Mouse (Mus musculus) heart, adult 11 months (tissue): ENCODE results near the gene Nde1.
"Not testable (repeated sequence)": the region's sequence is repeated elsewhere in the genome, so short reads cannot be mapped to it uniquely, and the experiment has no call there.

Source experiments
- DNase-seq: peaks from one replicate; pipeline ENCODE4 v3.0.0; 2022

Nde1 gene

GRCm38 (mm10) chr16:14162988-14163416 lies at the start of gene Nde1, which contains the start of gene Marf1:
Nde1 (plus strand) TSS chr16:14163275.
Marf1 (minus strand) TSS chr16:14163351.
- peak; percentile 100 for DNase-seq

GRCm38 (mm10) chr16:14117299-14117698 lies 45.8 kb upstream of the Nde1 start:
- no peak for DNase-seq

- no peak for DNase-seq
These were observed 42.1 kb upstream of the Nde1 start for GRCm38 (mm10) chr16:14120941-14121340.

DNA sequence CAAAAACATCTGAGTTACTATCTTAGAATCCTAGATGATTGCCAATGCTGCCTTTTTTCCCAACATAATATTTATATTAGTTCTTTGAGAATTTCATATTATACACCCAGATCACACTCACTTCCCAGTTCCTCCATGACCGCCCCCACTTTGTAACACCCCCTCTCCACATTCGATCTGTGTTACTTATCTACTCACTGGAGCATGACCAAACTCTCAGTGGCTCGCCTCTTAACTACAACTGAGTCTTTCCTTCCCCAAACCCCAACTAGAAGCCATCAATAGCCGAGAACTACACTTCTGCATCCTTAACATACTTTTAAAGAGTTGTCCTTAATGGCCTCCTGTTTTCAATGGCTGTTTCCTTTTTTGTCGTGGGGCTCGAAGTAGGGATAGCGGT lies 41.5 kb upstream of the Nde1 start:
- no peak for DNase-seq

DNA sequence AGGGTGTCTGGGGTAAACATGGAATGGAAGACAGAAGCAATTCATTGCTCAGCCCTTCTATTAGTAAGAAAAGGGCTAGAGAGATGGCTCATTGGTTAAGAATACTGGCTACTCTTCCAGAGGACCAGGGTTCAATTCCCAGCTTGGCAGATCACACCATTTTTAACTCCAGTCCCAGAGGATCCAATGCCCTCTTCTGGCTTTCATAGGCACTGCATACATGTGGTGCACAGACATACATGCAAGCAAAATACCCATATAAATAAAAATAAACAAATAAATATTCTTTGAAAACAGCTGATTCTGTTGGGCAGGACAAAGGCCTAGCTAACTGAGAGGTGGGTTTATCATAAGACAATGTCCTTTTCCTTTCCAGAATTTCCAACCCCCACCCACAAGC lies 40.5 kb upstream of the Nde1 start:
- DNase-seq: no peak

DNA sequence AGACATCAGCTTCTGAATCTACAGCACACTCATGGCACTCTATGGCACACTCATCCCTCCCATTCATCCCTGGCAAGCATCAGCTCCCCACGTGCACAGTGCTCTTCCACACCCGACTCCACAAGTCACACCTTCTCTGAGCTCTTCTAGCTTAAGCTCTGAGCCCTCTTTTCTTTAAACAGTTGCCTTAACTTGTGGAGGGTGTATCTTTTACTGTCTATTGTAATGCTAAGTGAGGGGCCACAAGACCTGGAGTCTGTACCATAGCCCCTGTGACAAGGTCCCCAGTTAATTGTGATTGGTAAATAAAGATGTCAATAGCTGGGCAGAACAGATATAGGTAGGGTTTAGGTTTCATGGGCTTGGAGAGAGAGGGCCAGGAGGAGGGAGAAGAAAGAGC lies 39.2 kb upstream of the Nde1 start:
- peak; percentile 41 for DNase-seq

GRCm38 (mm10) chr16:14124709-14125108 lies 38.4 kb upstream of the Nde1 start:
- peak; percentile 76 for DNase-seq

DNA sequence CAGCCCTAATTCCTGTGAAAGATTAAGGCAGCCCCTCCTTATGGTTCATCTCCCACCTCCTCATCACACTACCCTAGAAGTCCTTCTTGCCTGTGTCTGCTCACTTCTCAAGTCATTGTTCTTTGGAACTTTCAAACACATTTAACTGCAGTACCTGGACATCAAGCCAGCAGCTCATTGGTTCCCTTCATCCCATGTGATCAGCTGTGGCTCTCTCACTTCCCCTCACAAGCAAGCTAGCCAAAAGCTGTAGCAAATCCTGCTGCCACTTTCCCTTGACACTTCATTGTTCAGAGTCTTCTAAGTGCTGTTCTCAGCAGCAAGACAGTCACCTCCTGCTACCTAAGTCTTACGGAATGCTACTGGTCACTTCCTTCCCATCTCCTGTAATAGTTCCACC lies 37.8 kb upstream of the Nde1 start:
- DNase-seq: peak; percentile 88

DNA sequence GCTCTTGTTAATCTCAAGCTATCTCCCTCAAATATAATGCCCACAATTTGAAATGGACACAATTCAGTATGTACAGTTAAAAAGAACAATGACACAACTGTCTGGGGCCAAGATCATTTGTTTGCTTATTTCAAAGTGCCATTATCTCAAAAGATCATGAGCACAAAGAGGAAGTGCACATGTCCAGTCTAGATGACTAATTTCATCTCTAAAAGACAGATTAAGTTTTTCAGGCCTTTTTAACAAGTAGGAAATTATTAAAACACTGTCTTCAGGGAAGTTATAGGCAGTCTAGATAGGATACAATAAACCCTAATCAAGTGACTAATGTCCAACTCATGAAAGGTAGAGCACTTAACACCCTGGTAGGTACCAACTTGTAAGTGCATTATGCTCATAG lies 34.1 kb upstream of the Nde1 start:
- no peak for DNase-seq

DNA sequence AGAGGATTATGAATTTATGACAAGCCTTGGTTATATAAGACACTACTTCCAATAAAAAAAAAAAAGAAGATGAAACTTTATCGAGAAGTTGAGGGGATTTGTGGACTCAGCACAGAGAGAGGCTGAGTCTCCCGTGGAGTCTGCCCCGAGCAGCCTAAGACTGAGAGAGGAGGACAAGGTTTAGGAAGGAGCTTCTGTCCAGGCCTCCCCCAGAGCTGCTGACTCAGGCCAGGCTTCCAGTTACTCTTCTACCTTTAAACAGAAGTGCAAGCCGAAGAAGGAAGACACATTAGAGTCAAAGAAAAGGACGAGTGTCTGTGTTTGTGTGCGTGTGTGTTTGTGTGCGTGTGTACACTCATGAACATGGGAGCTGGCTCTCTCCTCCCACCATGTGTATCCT lies 32.3 kb upstream of the Nde1 start:
- DNase-seq: no peak

DNA sequence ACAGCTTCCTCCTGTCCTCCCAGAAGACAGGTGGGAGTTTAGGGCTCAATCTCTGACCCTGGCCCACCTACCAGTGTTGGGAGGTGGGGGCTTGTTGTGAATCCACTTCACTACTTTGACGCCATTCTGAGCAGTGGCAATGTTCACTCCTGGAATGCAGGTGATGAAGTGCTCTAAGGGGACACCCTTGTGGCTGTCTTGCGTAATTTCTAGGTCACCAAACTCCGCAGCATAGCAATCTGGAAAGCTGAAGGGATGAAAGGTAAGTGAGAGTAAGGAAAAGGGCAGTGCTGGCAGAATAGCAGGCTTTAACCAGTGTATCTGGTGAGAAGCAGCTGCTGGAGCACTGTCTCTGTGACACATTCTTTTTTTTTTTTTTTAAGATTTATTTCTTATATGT lies 31.7 kb upstream of the Nde1 start:
- DNase-seq: no peak

DNA sequence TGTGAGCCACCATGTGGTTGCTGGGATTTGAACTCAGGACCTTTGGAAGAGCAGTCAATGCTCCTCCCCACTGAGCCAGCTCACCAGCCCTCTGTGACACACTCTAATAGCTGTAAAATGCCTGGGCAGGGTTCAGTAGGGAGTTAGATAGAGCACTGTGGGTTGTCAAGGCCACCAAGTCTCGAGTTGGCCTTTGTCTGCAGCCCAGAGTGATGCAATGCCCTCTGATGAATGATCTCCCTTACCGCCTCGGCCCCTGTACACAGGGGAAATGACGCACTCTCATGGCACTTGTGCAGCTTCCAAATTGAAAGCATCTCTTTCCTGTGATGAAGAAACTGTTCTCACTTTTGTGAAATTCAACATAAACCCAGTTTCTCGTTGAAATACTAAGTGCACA lies 31.2 kb upstream of the Nde1 start:
- DNase-seq: no peak

DNA sequence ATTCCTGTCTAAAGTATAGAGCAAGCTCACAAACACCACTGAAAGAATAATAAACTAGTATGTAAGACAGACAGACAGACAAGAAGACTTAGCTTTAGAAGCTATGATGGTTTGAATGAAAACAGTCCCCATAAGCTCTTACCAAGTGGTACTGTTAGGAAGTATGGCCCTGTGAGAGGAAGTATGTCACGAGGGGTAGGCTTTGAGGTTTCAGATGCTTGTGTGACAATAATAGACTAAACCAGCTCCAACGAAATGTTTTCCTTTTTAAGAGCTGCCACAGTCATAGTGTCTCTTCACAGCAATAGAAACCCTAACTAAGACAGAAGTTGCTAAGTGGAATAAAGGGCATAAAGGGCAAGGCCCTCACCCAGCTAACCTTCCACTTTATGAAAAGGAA lies 28.1 kb upstream of the Nde1 start:
- no peak for DNase-seq

DNA sequence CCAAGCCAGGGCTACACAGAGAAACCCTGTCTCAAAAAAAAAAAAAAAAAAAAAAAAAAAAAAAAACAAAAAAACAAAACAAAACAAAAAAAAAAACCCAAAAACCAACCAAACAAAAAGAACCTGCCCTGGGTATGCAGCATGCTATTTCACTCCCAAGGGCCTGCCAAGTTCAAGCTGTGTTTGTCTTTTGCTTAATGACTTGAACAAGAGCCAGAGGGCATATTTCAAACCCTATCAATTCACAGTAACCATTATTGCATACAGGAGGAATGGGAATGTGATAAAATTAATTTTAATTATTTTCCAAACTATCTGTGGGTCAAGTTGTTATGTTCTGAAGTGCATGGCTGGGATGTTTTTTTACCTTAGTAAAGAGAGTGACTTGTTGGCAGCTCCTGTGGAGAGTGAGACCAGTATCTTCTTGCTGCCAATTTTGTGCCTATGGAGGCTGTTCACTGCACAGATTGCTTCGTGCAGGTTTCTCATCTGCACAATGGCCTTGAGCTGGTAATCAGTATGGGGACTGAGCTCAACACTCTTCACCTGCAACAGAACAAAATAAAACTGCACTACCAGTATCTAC lies 25.0 kb upstream of the Nde1 start:
- no peak for DNase-seq

GRCm38 (mm10) chr16:14139106-14139505 lies 24.0 kb upstream of the Nde1 start:
- no peak for DNase-seq

GRCm38 (mm10) chr16:14143298-14143697 lies 19.8 kb upstream of the Nde1 start:
- DNase-seq: no peak

- no peak for DNase-seq
These were observed 15.4 kb upstream of the Nde1 start for GRCm38 (mm10) chr16:14147712-14148111.

DNA sequence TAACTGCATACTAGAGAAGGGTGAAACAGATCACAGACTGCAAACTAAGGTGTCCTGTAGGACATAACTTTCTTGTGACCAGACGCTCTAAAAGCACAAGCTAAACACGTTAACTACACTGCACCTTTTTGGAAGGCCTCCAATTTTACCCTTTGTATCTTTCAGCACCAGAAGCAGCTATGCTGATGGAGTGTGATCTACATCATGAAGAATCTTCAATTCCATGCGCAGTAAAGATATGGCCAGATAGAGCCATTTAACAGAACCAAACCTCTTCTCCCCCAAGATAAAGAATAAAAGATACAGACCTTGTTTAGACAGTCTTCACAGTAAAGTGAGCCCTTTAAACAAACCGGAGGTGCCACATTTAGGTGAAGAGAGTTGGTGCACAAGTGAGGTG lies 11.4 kb upstream of the Nde1 start:
- DNase-seq: no peak

- DNase-seq: not testable (repeated sequence)
These were observed 7.4 kb upstream of the Nde1 start for GRCm38 (mm10) chr16:14155638-14156037.

DNA sequence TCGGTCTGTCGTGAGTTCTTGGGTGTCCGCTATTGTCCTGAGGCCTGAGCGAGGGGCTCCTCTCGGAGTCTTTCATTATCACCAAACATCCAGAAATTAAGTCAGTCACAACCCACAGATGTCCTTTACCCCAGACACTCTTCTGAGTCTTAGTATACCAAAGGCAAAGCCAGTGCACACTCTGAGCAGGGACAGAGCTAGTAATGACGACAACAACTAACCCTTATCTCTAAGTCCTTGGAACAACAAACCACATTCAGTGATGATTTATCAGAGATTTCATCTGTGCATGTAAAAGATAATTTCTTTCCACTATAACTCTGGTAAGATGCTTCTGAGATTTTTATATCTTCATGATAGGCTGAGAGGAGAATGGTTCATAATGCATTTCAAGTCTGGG lies 6.8 kb upstream of the Nde1 start:
- no peak for DNase-seq

- DNase-seq: no peak
These were observed 4.5 kb upstream of the Nde1 start for GRCm38 (mm10) chr16:14158536-14158935.

- peak; percentile 100 for DNase-seq
These were observed 3.9 kb upstream of the Nde1 start for GRCm38 (mm10) chr16:14158936-14159745.

- DNase-seq: no peak
These were observed 3.3 kb upstream of the Nde1 start for GRCm38 (mm10) chr16:14159746-14160131.

DNA sequence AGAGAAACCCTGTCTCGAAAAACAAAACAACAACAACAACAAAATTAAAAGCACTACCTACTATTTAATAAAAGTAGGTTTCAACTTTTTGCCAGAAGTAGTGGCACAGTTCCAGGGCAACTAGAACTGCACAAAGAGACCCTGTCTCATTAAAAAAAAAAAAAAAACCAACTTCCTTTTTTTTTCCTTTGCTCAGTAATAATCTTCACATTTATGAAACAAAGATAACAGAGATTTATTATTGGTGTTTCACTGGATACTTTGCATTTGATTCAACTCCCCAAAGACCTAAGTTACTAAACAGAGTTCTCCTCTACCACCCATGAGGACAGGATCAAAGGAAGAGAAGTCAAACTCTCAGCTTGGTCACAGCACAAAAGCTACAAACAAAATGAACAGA lies 2.1 kb upstream of the Nde1 start:
- DNase-seq: no peak

DNA sequence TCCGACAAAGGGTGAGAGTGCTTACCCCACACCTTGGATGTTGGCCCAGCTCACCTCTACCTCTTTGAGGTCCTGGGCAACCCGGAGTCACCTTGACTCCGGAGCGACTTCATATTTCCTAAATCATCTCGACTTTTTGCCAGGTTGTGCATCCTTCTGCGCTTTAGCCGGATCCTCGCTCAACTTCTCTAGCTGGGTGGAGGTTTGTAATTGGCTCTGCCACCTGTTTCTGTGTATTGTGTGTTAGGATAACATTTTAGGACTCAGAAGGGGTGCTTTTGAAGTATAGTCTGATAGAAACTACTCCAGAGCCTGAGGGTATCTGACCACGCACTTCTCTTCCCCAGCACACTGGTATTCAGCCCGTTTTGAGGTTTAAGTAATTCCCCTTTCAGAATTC lies 656 bp downstream of the Nde1 start:
- no peak for DNase-seq
